Mouse (Mus musculus): ENCODE results near the gene Arhgef28.

GRCm38 (mm10) chr13:98120356-98121123 lies 85.7 kb downstream of the Arhgef28 start:
- TF ChIP-seq POLR2A (IDR thresholded peaks at IDR 0.05; ENCODE audit: low read depth, low read length) = no peak
- no peak for TF ChIP-seq CTCF (IDR thresholded peaks at IDR 0.05; ENCODE audit: extremely low read depth, insufficient read length, insufficient replicate concordance, low read depth, low read length)
